Mouse (Mus musculus): ENCODE results near the gene AC140267.1.

AC140267.1 gene

DNA sequence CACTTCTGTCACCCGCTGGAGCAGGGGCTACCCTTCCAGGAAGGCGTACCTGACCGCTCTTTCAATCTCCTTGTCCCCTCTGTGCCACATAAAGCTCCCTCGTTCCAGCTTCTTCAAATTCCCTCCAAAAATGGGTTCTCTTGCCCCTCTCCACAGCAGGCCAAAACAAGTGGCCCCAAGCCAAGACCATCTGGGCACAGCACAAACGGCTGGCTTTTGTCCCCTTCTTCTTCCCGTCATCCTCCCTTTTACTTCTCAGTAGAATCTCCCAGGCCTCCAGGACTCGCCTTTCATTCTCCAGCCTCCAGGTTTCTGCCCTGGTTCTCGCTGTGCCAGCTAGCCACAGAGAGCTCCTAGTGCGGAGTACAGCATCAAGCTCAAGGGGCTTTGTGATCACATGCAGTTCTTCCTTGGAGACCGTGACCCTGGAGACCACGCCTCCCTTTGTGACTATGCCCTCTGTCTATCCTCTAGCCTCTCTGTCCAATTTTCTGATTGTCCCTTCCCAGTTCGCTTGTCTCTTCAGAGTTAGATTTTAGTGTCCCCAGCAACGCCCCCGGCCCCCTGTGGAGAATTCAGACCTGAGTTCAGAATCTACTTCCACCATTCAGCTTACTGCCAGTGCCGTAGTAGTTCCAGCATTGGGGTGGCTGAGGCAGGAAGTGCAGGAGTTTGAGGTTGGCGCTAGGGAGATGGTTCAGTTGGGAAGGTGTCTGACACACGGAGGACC lies 7.4 kb upstream of the AC140267.1 start:
- no peak for DNase-seq (ENCODE audit: low spot score)

DNA sequence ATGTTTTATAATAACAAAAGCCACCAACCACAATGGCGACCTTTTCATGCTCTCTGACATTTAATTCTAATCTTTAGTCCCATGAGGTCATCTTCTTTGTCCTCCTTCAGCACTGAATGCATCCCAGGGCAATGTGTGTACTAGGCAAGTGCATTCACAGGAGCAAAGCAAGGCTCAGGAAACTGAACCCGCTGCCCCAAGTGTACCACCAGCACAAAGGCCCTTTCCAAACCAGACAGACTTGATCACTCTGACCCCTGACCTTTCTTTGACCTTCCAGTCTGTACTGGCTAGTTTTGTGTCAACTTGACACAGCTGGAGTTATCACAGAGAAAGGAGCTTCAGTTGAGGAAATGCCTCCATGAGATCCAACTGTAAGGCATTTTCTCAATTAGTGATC lies 3.3 kb upstream of the AC140267.1 start:
- DNase-seq (ENCODE audit: low spot score), result no peak

DNA sequence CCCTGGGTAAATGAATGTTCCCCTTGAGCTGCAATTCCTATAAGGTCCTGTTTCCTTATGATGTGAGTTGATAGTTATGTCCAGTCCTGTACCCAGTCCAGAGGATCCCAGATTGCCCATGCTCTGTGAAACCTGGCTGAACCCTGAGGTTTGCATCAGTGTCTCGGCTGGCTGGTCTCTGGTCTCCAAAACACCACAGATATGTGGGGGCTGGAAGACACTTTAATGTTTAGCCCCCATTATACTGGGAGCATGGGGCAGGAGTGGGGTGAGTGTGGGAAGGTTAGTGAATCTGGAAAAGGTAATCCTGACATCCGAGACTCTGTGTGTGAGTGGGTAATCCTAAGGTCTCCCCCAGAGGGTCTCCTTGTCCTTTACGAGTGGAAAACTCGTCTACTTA lies 2.6 kb upstream of the AC140267.1 start:
- DNase-seq (ENCODE audit: low spot score), result no peak

DNA sequence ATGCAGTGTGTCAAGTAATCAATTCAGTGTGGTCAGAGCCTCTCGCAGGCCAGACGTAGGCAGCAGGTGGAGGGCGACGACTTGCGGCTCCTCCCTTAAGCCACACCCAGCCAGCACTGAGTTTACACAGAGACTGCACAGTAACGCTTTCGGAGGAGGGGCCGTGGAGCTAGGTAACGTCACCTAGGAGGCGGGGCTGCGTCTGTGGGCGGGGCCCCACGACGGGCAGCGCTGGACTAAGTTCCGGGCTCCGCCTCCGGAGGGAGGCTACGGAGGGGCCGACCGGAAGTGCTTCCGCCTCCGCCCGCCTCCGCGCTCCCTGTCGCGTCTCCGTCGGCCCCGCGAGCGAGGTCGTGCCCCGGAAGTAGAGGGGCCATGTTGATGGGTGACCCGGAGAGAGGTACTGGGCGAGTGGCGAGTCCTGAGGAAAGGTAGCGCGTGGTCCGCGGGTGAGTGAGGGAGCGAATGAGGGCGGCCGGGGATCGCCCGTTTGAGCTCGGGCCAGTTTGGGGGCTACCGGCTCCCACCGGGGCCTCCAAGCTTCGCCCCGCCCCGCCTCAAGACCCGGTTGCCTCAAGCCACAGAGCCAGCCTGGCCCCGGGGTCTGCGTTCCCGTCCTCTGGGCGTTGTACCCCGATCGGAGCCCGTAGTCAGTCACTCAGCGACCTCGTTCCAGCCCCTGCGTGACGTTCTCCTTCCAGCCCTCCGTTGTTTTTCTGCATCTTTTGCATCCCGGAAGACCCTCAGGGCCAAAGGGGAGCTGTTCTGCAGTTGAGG lies 1.7 kb upstream of the AC140267.1 start, which contains the start of gene Mief1:
Mief1 (plus strand) TSS at position 286 of the 777 bp plus-strand sequence.
- peak; percentile 98 for DNase-seq (ENCODE audit: low spot score)

DNA sequence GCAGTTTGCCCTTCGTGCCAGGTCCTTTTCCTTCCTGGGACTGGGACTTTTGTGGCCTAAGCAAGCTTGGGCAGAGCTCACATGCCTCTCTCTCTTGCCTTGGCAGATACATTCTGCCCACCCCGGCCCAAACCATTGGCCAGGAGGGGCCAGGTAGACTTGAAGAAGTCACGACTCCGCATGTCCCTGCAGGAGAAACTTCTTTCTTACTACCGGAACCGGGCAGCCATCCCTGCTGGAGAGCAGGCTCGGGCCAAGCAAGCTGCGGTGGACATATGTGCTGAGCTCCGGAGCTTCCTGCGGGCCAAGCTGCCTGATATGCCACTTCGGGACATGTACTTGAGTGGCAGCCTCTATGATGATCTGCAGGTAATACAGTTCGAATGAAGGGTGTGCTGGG lies 12.5 kb downstream of the AC140267.1 start:
- no peak for DNase-seq (ENCODE audit: low spot score)

DNA sequence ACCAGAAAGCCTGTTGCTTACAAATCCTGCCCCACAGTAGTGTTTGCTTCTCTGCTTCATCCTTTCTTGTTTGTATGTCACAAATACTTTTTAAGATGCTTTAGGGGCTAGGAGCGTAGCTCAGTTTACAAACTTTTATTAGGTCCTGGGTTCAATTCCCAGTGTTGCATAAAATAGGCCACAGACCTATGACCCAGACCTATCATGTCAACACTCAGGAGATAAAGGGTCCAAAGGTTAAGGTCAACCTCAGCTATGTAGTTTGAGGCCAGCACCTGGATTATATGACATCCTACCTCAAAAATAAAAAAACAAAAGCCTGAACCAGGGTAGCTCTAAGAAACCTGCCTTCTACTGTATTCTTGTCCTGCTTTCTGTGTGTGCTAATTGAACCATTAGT lies 13.0 kb downstream of the AC140267.1 start:
- DNase-seq (ENCODE audit: low spot score), result no peak

DNA sequence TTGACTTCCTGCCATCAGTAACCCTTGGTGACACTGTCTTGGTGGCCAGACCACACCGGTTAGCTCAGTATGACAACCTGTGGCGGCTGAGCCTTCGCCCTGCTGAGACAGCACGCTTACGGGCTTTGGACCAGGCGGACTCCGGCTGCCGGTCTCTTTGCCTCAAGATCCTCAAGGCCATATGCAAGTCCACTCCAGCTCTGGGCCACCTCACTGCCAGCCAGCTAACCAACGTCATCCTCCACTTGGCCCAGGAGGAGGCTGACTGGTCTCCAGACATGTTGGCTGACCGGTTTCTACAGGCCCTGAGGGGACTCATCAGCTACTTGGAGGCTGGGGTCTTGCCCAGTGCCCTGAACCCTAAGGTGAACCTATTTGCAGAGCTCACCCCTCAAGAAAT lies 14.0 kb downstream of the AC140267.1 start:
- no peak for DNase-seq (ENCODE audit: low spot score)

DNA sequence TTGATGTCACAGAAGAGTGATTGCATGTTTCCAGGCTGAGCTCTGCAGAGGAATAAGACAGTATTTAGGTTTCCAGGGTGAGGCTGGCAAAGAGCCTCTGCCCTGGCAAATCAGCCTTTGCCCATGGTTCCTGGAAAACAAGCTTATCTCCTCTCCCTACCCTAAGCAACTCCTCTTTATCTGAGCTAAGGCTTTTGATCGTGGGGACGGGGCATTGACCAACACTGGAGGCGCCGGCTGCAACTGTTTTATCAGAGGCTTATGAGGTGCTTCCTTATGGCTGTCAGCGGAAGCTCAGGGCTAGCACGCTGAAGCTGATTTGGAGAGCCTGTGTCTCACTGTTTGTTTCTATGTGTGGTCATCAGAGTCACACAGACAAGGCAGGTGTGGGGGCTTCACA lies 15.0 kb downstream of the AC140267.1 start:
- DNase-seq (ENCODE audit: low spot score), result no peak

DNA sequence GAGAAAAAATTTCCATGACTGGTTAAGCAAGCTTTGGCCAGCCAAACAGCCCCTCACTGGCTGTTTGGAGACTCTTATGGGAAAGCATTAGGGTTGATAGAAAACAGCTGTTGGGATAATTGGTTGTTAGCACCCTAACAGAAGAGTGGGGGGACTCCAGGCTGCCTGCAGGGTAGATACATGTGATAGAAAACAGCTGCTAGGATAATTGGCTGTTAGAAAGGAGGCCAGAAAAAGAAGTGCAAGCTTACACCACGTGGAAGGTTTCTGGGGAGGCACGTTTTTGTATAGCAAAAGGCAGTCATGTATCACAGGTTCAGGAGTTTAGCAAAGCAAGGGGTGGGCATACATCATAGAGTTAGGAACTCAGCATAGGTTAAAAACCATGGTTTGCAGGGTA lies 17.9 kb downstream of the AC140267.1 start:
- DNase-seq (ENCODE audit: low spot score), result no peak

DNA sequence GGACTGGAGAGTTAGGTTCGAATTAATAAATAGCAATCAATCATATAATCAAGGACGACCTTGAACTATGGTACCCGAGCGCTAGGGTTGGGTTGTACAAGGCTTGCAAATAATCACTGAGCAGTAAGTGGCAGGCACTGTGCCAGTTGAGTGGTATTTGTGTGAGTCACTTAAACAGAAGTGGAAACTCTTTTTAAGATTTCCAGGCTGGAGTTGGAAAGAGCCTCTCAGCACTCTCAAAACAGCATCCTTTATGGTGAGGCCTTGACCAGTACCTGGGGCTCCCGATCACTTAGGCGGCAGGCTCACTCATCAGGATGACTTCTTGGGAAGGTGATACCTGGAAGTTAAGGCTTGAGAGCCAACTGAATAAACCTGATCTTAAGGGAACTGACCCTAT lies 18.6 kb downstream of the AC140267.1 start:
- DNase-seq (ENCODE audit: low spot score), result peak; percentile 63

DNA sequence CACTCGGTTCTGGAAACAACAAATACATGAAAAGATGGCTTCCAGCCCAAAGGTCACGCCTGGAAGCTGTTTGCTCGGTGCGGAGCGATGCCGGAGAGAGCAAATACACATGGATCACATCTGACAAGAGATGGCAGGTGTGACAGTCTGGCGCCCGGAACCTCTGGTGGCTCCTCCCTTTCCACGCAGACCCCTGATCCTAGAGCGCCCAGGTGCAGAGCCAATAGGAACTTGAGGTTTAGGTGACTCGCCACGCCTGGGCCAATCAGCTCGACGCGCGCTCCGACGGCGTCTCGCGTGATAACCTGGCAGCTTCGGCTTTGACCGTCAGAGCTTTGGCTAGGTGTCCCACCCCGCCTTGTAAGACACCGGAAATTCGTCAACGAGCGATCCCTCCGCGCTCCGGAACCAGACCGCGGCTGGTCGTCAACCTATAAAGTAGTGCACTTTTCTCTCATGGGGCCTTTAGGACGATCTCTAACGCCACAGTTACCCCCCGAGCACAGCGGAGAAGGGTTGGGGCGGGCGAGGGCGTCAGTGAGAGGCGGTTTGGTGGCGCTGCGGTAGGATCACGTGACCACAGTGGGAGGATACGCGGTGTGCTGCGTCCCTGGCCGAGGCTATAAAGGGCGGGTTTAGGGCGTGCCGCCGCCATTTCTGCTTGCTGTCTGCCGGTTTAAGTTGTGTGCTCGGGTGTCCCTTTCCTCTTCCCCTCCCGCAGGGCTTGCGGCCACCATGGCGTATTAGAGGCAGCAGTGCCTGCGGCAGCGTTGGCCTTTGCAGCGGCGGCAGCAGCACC lies 19.4 kb downstream of the AC140267.1 start, which contains the start of gene Atf4:
Atf4 (plus strand) TSS at position 338 of the 799 bp plus-strand sequence.
- DNase-seq (ENCODE audit: low spot score), result peak; percentile 98

DNA sequence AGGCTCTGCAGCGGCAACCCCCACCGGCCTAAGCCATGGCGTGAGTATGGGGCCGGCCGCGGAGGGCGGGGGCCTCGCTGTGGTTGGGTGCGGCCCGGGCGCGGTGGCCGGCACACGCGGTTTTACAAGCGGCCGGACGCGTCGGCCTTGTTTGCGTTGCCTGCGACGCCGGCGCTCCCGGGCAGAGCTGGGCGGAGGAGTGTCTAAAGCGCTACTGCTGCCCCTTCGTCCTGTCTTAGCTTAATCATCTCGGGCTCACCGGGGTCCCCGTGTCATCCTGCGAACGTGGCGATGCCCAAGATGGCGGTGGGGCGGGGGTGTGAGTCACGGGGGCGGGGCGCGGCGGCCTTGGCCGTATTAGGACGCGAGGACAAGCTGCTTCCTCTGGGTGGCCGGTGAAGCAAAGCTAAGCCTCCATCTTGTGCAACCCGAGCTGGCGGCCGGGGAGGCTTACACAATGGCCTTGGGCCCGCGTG lies 20.0 kb downstream of the AC140267.1 start:
- DNase-seq (ENCODE audit: low spot score), result peak; percentile 85

DNA sequence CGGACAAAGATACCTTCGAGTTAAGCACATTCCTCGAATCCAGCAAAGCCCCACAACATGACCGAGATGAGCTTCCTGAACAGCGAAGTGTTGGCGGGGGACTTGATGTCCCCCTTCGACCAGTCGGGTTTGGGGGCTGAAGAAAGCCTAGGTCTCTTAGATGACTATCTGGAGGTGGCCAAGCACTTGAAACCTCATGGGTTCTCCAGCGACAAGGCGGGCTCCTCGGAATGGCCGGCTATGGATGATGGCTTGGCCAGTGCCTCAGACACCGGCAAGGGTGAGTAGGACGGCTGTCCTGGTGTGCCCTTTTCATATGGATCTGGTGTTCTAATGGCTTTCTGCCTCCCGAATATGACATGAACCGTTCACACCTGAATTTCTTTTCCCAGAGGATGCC lies 20.6 kb downstream of the AC140267.1 start:
- no peak for DNase-seq (ENCODE audit: low spot score)

DNA sequence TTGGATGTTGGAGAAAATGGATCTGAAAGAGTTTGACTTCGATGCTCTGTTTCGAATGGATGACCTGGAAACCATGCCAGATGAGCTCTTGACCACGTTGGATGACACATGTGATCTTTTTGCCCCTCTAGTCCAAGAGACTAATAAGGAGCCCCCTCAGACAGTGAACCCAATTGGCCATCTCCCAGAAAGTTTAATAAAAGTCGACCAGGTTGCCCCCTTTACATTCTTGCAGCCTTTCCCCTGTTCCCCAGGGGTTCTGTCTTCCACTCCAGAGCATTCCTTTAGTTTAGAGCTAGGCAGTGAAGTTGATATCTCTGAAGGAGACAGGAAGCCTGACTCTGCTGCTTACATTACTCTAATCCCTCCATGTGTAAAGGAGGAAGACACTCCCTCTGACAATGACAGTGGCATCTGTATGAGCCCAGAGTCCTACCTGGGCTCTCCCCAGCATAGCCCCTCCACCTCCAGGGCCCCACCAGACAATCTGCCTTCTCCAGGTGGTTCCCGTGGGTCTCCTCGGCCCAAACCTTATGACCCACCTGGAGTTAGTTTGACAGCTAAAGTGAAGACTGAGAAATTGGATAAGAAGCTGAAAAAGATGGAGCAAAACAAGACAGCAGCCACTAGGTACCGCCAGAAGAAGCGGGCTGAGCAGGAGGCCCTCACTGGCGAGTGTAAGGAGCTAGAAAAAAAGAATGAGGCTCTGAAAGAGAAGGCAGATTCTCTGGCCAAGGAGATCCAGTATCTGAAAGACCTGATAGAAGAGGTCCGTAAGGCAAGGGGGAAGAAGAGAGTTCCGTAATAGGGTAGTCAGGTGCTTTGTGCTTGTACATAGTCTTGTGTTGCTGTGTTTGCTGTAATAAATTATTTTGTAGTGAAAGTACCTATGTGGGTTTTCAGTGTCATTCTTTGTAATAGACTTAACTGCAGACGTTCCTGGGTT lies 21.3 kb downstream of the AC140267.1 start:
- DNase-seq (ENCODE audit: low spot score), result no peak

DNA sequence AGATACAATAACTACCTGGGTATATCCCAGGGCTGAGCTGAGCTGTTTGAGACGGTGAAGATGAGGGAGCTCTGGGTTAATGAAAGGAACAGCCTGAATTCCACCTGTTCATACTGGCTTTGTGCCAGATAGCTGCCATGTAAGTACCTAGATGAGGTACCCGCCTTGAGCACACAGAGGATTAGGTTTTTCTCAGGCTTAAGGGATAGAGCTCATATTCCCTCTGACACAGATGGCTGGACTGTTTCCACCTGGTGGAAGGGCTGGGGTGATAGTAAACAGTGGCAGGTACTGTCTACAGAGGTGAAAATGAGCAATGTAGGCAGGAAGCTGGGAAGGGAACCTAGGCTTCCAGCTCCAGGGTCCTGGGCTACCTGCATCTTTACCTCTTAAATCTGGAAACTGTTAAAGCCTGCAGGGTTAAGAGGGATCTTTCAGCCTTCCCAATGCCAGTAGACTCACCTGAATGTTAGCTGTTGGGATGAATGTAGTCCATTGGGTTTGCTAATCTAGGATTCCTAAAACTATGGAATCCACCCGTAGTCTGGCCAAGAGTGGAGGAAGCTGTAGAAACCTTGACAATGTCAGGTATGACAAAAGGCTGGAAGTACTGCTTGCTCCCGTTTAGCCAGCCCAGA lies 22.1 kb downstream of the AC140267.1 start:
- peak; percentile 29 for DNase-seq (ENCODE audit: low spot score)

DNA sequence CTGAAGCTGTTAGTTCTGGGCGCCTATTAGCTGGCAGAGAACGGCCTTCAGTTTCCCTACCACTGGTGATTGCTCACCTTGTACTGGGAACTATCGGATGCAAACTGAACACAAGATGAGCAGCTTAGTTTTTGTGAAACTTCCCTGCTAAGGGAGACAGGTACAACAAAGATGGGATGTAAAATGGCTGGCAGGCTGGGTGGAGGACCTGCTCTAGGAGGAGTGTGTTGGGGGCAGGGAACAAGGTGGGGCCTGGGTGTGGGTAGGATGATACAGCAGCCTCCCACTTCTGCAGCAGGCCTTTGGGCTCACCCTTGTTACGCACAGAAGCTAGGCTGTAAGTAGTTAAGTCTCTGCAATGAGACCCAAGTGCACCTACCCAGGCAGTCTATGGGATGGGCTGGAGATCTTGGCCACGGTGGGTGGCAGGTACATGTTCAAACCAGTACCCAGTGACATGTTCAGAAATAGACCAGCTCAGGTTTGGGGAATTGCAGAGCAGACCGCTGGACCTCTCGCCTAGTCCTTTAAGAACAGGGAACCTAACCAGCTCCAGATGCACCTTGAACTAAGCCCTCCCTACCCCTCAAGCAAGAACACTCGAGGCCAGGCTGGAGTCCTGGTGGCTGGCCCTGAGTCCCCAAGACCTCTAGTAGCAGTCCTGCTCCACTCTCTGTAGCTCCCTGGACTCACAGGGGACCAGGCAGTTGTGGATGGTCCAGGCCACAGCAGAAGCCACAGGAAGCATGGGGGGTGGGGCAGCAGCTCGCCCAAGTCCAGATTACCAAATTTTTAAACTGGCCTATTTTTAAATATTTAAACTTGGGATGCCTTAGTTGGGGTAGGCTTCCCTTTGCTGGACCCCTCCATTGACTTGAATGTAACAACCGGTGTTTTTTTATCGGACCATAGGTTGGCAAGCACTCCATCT lies 22.9 kb downstream of the AC140267.1 start:
- DNase-seq (ENCODE audit: low spot score), result no peak

DNA sequence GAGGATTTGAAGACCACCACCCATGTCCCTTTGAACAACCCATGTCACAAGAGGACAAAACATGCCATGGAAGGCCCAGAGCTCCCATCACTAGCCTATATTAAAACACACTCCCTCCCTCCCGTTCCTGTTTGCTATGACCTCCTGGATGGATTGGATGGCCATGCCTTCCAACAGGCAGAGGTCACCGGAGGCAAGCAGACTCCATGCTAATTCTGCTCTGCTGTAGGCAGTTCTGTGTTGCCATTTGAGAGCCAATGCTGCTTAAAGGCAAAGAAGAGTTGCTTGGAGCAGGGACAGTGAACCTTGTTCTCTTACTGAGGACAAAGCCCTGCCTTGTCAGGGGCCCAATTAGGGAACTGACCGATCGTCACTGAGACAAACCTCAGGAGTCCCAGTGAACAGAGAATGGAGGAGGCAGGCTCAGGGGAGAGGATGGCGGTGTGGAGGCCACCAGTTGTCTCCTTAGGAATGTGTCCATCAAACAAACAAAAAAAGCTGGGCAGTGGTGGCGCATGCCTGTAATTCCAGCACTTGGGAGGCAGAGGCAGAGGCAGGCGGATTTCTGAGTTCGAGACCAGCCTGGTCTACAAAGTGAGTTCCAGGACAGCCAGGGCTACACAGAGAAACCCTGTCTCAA lies 23.9 kb downstream of the AC140267.1 start:
- DNase-seq (ENCODE audit: low spot score), result no peak

DNA sequence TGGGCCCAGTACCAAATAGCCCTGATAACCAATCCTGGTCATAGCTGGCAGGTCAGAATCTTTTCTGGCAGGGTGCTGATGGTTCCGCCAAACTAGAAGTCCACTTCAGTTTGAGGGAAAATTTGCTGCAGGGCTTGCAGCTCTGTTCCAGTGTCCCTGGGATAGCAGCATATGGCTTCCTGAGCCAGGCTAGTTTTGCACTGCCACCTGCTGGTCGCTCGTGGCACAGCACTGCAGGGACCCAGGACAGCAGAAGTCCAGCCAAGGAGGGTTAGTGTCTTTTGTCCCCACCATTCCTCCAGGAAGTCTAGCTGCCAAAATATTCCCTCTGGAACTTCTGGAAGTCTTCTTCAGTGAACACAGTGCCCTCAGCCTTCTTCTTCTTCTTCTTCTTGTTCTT lies 25.0 kb downstream of the AC140267.1 start:
- peak; percentile 85 for DNase-seq (ENCODE audit: low spot score)

DNA sequence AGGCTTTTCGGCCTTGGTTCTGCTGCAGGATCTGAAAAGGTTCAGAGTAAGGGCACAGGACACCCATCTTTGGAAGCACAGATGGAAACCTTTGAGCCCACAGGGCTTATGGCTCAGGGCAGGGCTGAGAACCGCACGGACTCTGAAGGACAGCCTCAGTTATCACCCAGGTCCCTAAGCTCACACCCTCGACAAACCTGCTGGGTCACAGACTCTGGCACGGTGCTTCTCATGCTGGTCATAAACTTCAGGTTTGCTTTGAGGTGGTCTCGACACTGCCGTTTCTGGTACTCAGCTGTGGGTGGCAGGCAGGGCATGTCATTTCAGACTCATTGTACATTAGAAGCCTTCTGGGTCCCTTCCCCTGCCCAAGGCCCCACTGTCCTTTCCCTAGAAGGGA lies 25.5 kb downstream of the AC140267.1 start:
- DNase-seq (ENCODE audit: low spot score), result no peak
